Mouse (Mus musculus): ENCODE measurements around the gene Sema6c. TPM values are rescaled to one million over a fixed set of nuclear protein-coding genes. Genes with fewer than 3 reads are reported as not detected.

Gene Sema6c
- polyA plus RNA-seq (2011; ENCODE audit: insufficient read depth, insufficient read length, low read depth, missing spikeins) = 13.3 and 18.8 TPM in 2 replicates

DNA sequence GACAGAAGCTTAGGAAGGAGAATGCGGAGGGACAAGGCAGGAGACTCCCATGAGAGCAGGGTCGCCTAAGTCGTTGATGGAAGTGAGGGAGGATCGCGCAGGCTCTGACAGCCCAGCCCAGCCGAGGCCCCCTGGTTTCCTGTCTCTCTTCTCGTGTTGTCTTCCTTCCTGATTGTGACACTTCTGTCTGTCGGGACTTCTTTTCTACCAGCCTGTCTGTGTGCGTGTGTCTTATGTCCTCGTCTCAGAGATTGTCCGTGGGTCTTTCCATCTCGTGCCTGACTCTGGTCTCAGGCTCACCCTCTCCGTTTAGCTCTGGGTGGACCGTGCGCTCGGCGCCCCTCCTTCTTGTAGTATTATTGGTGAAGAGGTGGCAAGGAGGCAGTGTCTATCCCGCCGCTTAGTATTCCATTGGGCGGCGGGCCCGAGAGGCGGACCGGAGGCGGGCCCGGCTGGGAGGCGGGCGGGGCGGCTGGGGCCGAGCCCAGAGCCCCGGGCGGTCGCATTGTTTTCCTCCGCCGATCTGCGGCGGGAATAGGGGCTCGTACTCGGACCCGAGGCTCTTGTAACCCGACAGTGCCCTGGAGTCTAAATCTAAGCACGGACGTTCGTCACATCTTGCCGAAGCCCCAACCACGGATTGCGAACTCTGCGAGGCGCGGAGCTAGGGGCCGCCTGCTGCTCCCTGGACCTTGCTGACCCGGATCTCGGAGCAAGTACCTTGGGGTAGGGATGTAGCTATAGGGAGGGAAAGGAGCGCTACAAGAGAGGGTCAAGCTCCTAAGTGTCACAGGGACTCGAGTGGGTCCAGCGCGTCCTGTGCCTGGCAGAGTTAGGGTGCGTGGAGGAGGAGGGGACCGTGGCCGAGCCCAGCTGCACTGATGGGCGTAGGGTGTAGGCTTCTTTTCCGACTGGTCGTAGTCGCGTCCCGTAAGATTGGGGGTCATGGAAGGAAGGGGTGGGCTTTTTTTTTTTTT is at the start of gene Sema6c:
Sema6c (plus strand) TSS at position 471 of the 977 bp plus-strand sequence.
- Histone ChIP-seq H3K4me1 (ENCODE audit: control insufficient read depth, insufficient read depth, low read length) (peaks cover 18% of the 10 kb centered on the region), H3K27ac (ENCODE audit: insufficient read depth, low read length) (no peak within 1 kb of the TSS), H3K36me3 (ENCODE audit: control insufficient read depth, insufficient read depth, low read length, poor library complexity, severe bottlenecking) (no peaks in the 10 kb centered on the region), H3K27me3 (ENCODE audit: control insufficient read depth, insufficient read depth, low read length, poor library complexity, severe bottlenecking) (no peaks in the 10 kb centered on the region), H3K4me3 (ENCODE audit: low read depth, low read length) (peak within 1 kb of the TSS; percentile 80), H3K9me3 (replicated peaks; ENCODE audit: control insufficient read depth, insufficient read depth, low read length, poor library complexity, severe bottlenecking) (no peaks in the 10 kb centered on the region), H3K9ac (ENCODE audit: low read depth, poor library complexity, severe bottlenecking) (peak within 1 kb of the TSS; percentile 54)
- TF ChIP-seq CTCF (IDR thresholded peaks at IDR 0.05; ENCODE audit: low read depth, low read length) (no peak), EP300 (IDR thresholded peaks at IDR 0.05; ENCODE audit: insufficient read depth, low read depth, low read length) (0 out of 2 replicates have a peak, but pooled peaks have one; percentile 22), POLR2A (IDR thresholded peaks at IDR 0.05; ENCODE audit: insufficient read depth, low read length) (no peak)

DNA sequence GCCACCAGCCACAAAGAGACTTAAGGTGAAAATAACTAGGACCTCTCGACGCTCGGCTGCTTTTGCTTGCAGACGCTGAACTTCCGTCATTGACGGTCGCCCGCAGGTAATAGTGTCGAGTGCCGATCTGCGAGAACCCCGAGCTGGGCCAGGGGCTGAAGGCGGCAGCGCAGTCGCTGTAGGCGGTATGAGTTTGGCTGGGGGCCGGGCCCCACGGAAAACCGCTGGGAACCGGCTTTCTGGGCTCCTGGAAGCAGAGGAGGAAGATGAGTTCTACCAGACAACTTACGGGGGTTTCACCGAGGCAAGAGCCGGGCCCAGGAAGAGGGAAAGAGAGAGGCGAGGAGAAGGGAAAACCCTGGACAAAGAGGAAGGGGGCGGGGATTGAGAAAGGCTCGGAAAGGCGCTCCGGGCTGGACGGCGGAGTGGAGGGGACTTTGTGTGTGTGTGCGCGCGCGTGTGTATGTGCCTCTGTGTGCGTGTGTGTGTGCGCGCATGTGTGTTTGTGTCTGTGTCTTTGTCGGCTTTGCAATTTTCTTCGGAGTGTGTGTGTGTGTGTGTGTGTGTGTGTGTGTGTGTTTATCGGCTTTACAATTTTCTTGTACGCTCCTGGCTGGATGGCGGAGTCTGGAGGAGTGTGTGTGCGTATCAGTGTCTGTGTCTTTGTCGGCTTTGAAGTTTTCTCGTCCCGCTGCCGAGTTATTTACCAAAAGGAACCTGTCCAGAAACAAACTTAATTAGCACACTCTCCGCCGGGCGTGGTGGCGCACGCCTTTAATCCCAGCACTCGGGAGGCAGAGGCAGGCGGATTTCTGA is 49.1 kb upstream of the Sema6c start, which contains the start of gene Vps72:
Vps72 (plus strand) TSS at position 112 of the 816 bp plus-strand sequence.
- H3K36me3 ChIP-seq (ENCODE audit: control insufficient read depth, insufficient read depth, low read length, poor library complexity, severe bottlenecking) = peaks cover 2% of the 10 kb centered on the region; the same call in 1 of the 2 replicates

DNA sequence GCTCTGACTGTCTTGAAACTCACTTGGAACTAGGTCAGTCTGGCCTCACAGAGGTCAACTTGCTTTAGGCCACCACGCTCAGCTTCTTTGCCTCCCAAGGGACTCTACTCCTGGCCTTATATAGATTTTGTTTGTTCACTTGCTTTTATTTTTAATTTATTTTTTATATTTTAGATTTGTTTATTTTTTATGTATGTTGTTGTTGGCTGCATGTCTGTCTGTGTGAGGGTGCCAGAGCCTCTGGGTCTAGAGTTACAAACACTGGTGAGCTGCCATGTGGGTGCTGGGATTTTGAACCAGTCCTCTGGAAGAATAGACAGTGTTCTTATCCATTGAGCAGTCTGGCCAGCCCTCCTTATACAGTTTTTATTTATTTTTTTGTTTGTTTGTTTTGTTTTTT is 47.5 kb upstream of the Sema6c start:
- no peak overlapping the region for H3K4me3 ChIP-seq (ENCODE audit: low read depth, low read length)
- H3K27me3 ChIP-seq (ENCODE audit: control insufficient read depth, insufficient read depth, low read length, poor library complexity, severe bottlenecking) = no peaks in the 10 kb centered on the region
- no peak for TF ChIP-seq POLR2A (IDR thresholded peaks at IDR 0.05; ENCODE audit: insufficient read depth, low read length)
- TF ChIP-seq CTCF (IDR thresholded peaks at IDR 0.05; ENCODE audit: low read depth, low read length) = no peak
- no peak for TF ChIP-seq EP300 (IDR thresholded peaks at IDR 0.05; ENCODE audit: insufficient read depth, low read depth, low read length)
- no peak overlapping the region for H3K27ac ChIP-seq (ENCODE audit: insufficient read depth, low read length)
- no peak overlapping the region for H3K9ac ChIP-seq (ENCODE audit: low read depth, poor library complexity, severe bottlenecking)
- H3K36me3 ChIP-seq (ENCODE audit: control insufficient read depth, insufficient read depth, low read length, poor library complexity, severe bottlenecking) = peaks cover 3% of the 10 kb centered on the region; the same call in 1 of the 2 replicates
- H3K4me1 ChIP-seq (ENCODE audit: control insufficient read depth, insufficient read depth, low read length) = no peaks in the 10 kb centered on the region
- H3K9me3 ChIP-seq (replicated peaks; ENCODE audit: control insufficient read depth, insufficient read depth, low read length, poor library complexity, severe bottlenecking) = no peaks in the 10 kb centered on the region

More for the DNA sequence above, 49.1 kb upstream of the Sema6c start, which contains the start of gene Vps72:
- Histone ChIP-seq H3K27me3 (ENCODE audit: control insufficient read depth, insufficient read depth, low read length, poor library complexity, severe bottlenecking) (no peaks in the 10 kb centered on the region), H3K27ac (ENCODE audit: insufficient read depth, low read length) (peak within 1 kb of the TSS; percentile 59; the same call in 1 of the 2 replicates), H3K4me1 (ENCODE audit: control insufficient read depth, insufficient read depth, low read length) (no peaks in the 10 kb centered on the region), H3K9ac (ENCODE audit: low read depth, poor library complexity, severe bottlenecking) (peak within 1 kb of the TSS; percentile 81), H3K4me3 (ENCODE audit: low read depth, low read length) (peak within 1 kb of the TSS; percentile 74), H3K9me3 (replicated peaks; ENCODE audit: control insufficient read depth, insufficient read depth, low read length, poor library complexity, severe bottlenecking) (no peaks in the 10 kb centered on the region)
- TF ChIP-seq POLR2A (IDR thresholded peaks at IDR 0.05; ENCODE audit: insufficient read depth, low read length) (no peak), CTCF (IDR thresholded peaks at IDR 0.05; ENCODE audit: low read depth, low read length) (no peak), EP300 (IDR thresholded peaks at IDR 0.05; ENCODE audit: insufficient read depth, low read depth, low read length) (0 out of 2 replicates have a peak, but pooled peaks have one; percentile 49)

DNA sequence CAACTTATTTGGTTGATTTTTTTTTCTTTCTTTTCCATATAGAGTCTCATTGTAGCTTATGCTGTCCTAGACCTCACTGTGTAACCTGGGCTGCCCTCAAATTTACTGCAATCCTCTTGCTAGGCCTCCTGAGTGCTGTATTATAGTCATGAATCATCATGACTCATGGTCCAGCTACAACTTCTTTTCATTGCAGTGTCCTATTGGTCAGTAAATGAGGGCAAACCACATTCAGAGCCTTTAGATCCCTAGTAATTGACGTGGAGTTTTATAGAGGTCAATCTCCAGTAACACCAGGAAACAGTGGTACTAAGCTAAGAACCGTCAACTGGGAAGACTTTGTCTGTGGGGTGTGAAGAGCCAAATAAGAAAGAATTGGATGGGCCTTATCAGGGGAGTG is 42.5 kb upstream of the Sema6c start:
- Histone ChIP-seq H3K27ac (ENCODE audit: insufficient read depth, low read length) (no peak overlapping the region), H3K27me3 (ENCODE audit: control insufficient read depth, insufficient read depth, low read length, poor library complexity, severe bottlenecking) (no peaks in the 10 kb centered on the region), H3K36me3 (ENCODE audit: control insufficient read depth, insufficient read depth, low read length, poor library complexity, severe bottlenecking) (peaks cover 44% of the 10 kb centered on the region), H3K9ac (ENCODE audit: low read depth, poor library complexity, severe bottlenecking) (no peak overlapping the region), H3K4me1 (ENCODE audit: control insufficient read depth, insufficient read depth, low read length) (no peaks in the 10 kb centered on the region), H3K9me3 (replicated peaks; ENCODE audit: control insufficient read depth, insufficient read depth, low read length, poor library complexity, severe bottlenecking) (no peaks in the 10 kb centered on the region), H3K4me3 (ENCODE audit: low read depth, low read length) (no peak overlapping the region)
- TF ChIP-seq POLR2A (IDR thresholded peaks at IDR 0.05; ENCODE audit: insufficient read depth, low read length) = no peak
- no peak for TF ChIP-seq CTCF (IDR thresholded peaks at IDR 0.05; ENCODE audit: low read depth, low read length)
- TF ChIP-seq EP300 (IDR thresholded peaks at IDR 0.05; ENCODE audit: insufficient read depth, low read depth, low read length) = no peak

DNA sequence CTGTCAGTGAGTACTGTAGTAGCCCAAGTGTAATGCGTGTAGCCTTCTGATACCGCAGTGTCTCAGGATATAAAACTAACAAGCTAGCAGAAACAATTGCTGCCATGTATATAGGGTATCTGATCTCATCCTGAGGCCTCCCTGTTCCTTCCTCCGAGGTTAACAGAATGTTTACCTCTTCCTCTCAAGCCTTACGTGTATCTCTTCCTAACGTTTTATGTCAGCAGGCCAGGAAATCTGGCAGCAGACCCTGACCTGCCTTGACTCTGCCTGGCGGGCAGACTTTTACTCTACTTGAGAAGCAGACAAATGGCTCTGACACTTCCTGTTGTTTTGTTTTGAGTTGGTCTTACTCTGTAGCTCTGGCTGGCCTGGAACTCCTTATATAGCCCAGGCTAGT is 38.7 kb upstream of the Sema6c start:
- no peak overlapping the region for H3K27ac ChIP-seq (ENCODE audit: insufficient read depth, low read length)
- no peak overlapping the region for H3K9ac ChIP-seq (ENCODE audit: low read depth, poor library complexity, severe bottlenecking)
- no peak for TF ChIP-seq POLR2A (IDR thresholded peaks at IDR 0.05; ENCODE audit: insufficient read depth, low read length)
- no peak for TF ChIP-seq EP300 (IDR thresholded peaks at IDR 0.05; ENCODE audit: insufficient read depth, low read depth, low read length)
- no peak for TF ChIP-seq CTCF (IDR thresholded peaks at IDR 0.05; ENCODE audit: low read depth, low read length)
- no peak overlapping the region for H3K4me3 ChIP-seq (ENCODE audit: low read depth, low read length)
- H3K4me1 ChIP-seq (ENCODE audit: control insufficient read depth, insufficient read depth, low read length) = peaks cover 3% of the 10 kb centered on the region
- H3K36me3 ChIP-seq (ENCODE audit: control insufficient read depth, insufficient read depth, low read length, poor library complexity, severe bottlenecking) = peaks cover 42% of the 10 kb centered on the region
- no peaks in the 10 kb centered on the region for H3K27me3 ChIP-seq (ENCODE audit: control insufficient read depth, insufficient read depth, low read length, poor library complexity, severe bottlenecking)
- H3K9me3 ChIP-seq (replicated peaks; ENCODE audit: control insufficient read depth, insufficient read depth, low read length, poor library complexity, severe bottlenecking) = no peaks in the 10 kb centered on the region

Measured in ES-Bruce4 (cell line).